Mouse (Mus musculus): ENCODE results near the gene Tubb3.
A peak's percentile ranks its signal among the peaks of the same experiment; 100 is the strongest.

GRCm38 (mm10) chr8:123442871-123443575 lies 31.8 kb downstream of the Tubb3 start:
- TF ChIP-seq POLR2A (IDR thresholded peaks at IDR 0.05; ENCODE audit: borderline replicate concordance, extremely low read depth, low read depth, low read length), result peak; percentile 28; the same call in 1 of the 2 replicates
- TF ChIP-seq CTCF (IDR thresholded peaks at IDR 0.05; ENCODE audit: insufficient read depth, low read length), result peak; percentile 73
